Mouse (Mus musculus) midbrain, postnatal 0 days (tissue): ENCODE measurements around the gene Slc38a11. TPM values are rescaled to one million over a fixed set of nuclear protein-coding genes. Genes with fewer than 3 reads are reported as not detected.

ENCODE experiments used
- ATAC-seq: fragments of 200-750 bp; cut with Nextera tagmentation; 2 replicates; pipeline ENCODE4 v1.8.0; 2017; ENCODE audit warnings: moderate number of reproducible peaks, mild to moderate bottlenecking, moderate TSS enrichment, moderate library complexity; ENCODE audit not compliant: low FRiP score
- DNase-seq: peaks from one replicate; pipeline ENCODE4 v3.0.0-alpha.2; 2015; ENCODE audit warnings: low spot score
- H3K27ac ChIP-seq: fragments of 300-500 bp; sonication (generic); 2 replicates; pipeline ENCODE4 v1.5.1; 2014; ENCODE audit warnings: low read depth, mild to moderate bottlenecking, low read length, mixed read lengths
- H3K27me3 ChIP-seq: fragments of 300-500 bp; sonication (generic); 2 replicates; pipeline ENCODE4 v1.6.1; 2014; ENCODE audit warnings: low read length, control low read depth, mixed read lengths; ENCODE audit not compliant: insufficient read depth
- H3K36me3 ChIP-seq: fragments of 300-500 bp; sonication (generic); 2 replicates; pipeline ENCODE4 v1.6.1; 2014; ENCODE audit warnings: low read length, control low read depth, mixed read lengths; ENCODE audit not compliant: insufficient read depth
- H3K4me1 ChIP-seq: fragments of 300-500 bp; sonication (generic); 2 replicates; pipeline ENCODE4 v1.6.1; 2014; ENCODE audit warnings: mild to moderate bottlenecking, control low read depth, antibody characterized with exemption, low read length, mixed read lengths; ENCODE audit not compliant: insufficient read depth
- H3K4me2 ChIP-seq: fragments of 300-500 bp; sonication (generic); 2 replicates; pipeline ENCODE4 v1.6.1; 2014; ENCODE audit warnings: low read depth, mild to moderate bottlenecking, low read length, mixed read lengths; ENCODE audit not compliant: poor library complexity, severe bottlenecking
- H3K4me3 ChIP-seq: fragments of 300-500 bp; sonication (generic); 2 replicates; pipeline ENCODE4 v1.5.1; 2014; ENCODE audit warnings: low read depth, mild to moderate bottlenecking, low read length, moderate library complexity
- H3K9ac ChIP-seq: fragments of 300-500 bp; sonication (generic); replicated peaks from 2 replicates; pipeline ENCODE4 v1.6.1; 2014; ENCODE audit warnings: mild to moderate bottlenecking, low read length, moderate library complexity, mixed read lengths; ENCODE audit not compliant: poor library complexity, severe bottlenecking
- H3K9me3 ChIP-seq: fragments of 300-500 bp; sonication (generic); 2 replicates; pipeline ENCODE4 v1.6.1; 2016; ENCODE audit warnings: low read length, control low read depth
- CTCF ChIP-seq: IDR thresholded peaks from 2 replicates; pipeline ENCODE4 v1.5.1; 2016; ENCODE audit warnings: antibody characterized with exemption, mild to moderate bottlenecking
- WGBS: fragments of 180-500 bp; shearing (Covaris S2); extraction: QIAGEN DNeasy Blood & Tissue Kit; methylation state at CpG from one replicate; pipeline ENCODE4 v1.1.7; 2014; 5-methylcytosine and 5-hydroxymethylcytosine counted together
- polyA plus RNA-seq: library from polyadenylated mRNA; unstranded; fragments of >200 nt; fragmentation: Nextera tagmentation; extraction: Ambion mirVana; gene quantifications from 2 replicates; pipeline ENCODE4 v1.2.1, GENCODE M21; 2015
- total RNA-seq: library from RNA; depleted of rRNA; stranded (reverse); fragments of >200 nt; gene quantifications from 2 replicates; pipeline ENCODE4 v1.2.3, GENCODE M21; 2014

The Slc38a11 gene
- total and polyA plus RNA-seq, 2 experiments from 2014 or later: 1.3 to 3.3 TPM

DNA sequence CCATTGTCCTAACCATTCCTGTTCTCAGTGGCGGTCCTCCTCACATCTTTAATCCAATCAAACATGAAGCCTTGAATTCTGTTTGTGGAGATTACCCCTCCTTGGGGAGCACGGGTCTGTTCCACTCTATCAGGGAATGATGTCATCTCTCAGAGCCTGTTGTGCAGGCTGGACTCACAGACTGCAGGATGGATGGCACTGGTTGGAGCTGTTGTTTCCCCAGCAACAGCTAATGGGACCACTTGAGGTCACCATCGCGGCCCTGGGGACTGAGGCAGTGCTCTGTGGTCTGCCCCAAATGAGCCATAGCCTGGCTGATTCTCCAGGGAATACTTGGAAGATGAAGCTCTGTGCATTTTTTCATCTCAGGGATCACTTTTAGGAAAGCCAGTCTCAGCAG is 29.2 kb upstream of the Slc38a11 start:
- H3K27ac ChIP-seq: no peak overlapping the region
- no peaks in the 10 kb centered on the region for H3K9me3 ChIP-seq
- 36% methylated on average over 4 of the region's 4 CpGs for WGBS
- H3K4me3 ChIP-seq: no peak overlapping the region
- no peak for DNase-seq
- H3K27me3 ChIP-seq: no peaks in the 10 kb centered on the region
- H3K36me3 ChIP-seq: no peaks in the 10 kb centered on the region
- no peaks in the 10 kb centered on the region for H3K4me1 ChIP-seq
- no peak overlapping the region for H3K4me2 ChIP-seq
- no peak for TF ChIP-seq CTCF
- no peak for ATAC-seq
- H3K9ac ChIP-seq: no peak overlapping the region

GRCm38 (mm10) chr2:65391322-65391721 is 27.5 kb upstream of the Slc38a11 start:
- 87% methylated on average over 6 of the region's 6 CpGs for WGBS
- H3K27me3 ChIP-seq: no peaks in the 10 kb centered on the region
- no peak for ATAC-seq

GRCm38 (mm10) chr2:65384815-65385214 is 21.0 kb upstream of the Slc38a11 start:
- Histone ChIP-seq H3K36me3 (no peaks in the 10 kb centered on the region), H3K4me3 (no peak overlapping the region), H3K9ac (no peak overlapping the region), H3K27ac (no peak overlapping the region), H3K9me3 (no peaks in the 10 kb centered on the region), H3K4me1 (no peaks in the 10 kb centered on the region), H3K27me3 (no peaks in the 10 kb centered on the region), H3K4me2 (no peak overlapping the region)
- 85% methylated on average over 6 of the region's 6 CpGs for WGBS
- ATAC-seq: no peak
- no peak for DNase-seq
- TF ChIP-seq CTCF: no peak

More at GRCm38 (mm10) chr2:65391322-65391721, 27.5 kb upstream of the Slc38a11 start:
- no peak overlapping the region for H3K9ac ChIP-seq
- no peaks in the 10 kb centered on the region for H3K9me3 ChIP-seq
- no peak overlapping the region for H3K4me3 ChIP-seq
- H3K4me2 ChIP-seq: no peak overlapping the region
- no peaks in the 10 kb centered on the region for H3K4me1 ChIP-seq
- no peak for TF ChIP-seq CTCF
- no peak for DNase-seq
- no peaks in the 10 kb centered on the region for H3K36me3 ChIP-seq
- H3K27ac ChIP-seq: no peak overlapping the region

DNA sequence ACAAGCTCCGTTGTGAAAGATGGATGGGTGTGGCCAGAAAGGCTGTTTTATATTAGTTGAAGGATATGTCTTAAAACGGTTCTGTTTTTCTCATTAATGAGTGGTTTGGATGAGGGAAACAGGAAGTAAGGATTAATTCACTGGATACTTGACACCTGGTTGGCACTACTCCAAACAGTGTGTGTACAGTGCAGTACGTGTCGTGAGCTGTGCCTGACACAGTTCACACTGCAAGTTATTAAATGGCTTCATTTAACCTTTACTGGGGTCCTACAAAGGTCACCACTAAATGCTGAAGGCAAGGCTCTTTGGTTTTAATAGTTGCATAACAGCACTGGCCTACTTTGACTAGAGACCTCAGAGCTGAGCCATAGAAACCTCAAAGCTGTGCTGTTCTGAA is 18.7 kb upstream of the Slc38a11 start:
- Histone ChIP-seq H3K4me1 (no peaks in the 10 kb centered on the region), H3K4me2 (no peak overlapping the region), H3K27me3 (no peaks in the 10 kb centered on the region), H3K4me3 (no peak overlapping the region), H3K36me3 (no peaks in the 10 kb centered on the region), H3K9me3 (no peaks in the 10 kb centered on the region), H3K9ac (no peak overlapping the region), H3K27ac (no peak overlapping the region)
- no peak for TF ChIP-seq CTCF
- DNase-seq: no peak
- 67% methylated on average over 4 of the region's 4 CpGs for WGBS
- no peak for ATAC-seq

DNA sequence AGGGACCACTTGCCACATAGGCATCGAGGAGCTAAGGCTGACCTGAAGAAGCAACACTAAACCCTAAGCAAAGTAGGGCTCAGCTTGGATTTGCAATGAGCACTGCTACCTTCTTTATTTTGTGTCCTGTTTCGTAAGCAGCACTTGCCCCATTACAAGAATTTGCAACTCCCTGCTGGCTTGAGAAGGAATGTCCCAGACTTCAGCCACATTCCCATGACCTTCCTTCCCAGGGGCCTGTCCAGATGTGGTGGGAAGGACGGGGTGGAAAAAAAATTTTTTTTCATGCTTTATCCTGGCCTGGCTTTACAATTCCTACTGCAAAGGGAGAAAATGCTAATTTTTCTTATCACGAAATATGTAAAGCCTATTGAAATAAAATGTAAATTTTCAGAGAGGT is 14.6 kb upstream of the Slc38a11 start:
- Histone ChIP-seq H3K27me3 (no peaks in the 10 kb centered on the region), H3K4me1 (no peaks in the 10 kb centered on the region), H3K27ac (no peak overlapping the region), H3K4me2 (no peak overlapping the region), H3K9ac (no peak overlapping the region), H3K36me3 (no peaks in the 10 kb centered on the region), H3K4me3 (no peak overlapping the region), H3K9me3 (no peaks in the 10 kb centered on the region)
- no peak for TF ChIP-seq CTCF
- ATAC-seq (no peak), DNase-seq (no peak)
- WGBS: 52% methylated on average over 4 of the region's 4 CpGs

DNA sequence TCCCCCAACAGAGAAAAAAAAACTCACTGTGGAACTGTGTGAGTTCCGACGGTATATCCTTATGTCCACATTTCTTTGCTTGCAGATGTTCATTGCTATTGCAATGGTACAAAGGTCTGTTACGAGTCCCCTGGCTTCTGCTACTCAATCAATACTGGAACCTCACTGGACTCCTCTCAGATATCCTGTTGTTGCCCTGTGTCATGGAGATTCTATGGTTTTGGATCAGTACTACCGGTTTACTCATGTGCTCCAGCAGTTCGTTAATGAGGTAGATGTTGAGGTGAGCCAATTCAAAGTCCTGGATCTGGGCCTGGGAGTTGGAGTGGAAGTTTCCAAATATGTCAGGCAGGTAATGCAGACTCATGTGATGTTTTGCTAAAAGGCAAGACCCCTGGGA is 10.6 kb upstream of the Slc38a11 start:
- H3K4me1 ChIP-seq: no peaks in the 10 kb centered on the region
- DNase-seq (no peak), ATAC-seq (no peak)
- no peak overlapping the region for H3K4me2 ChIP-seq
- H3K27me3 ChIP-seq: no peaks in the 10 kb centered on the region
- 95% methylated on average over 5 of the region's 5 CpGs for WGBS
- no peak overlapping the region for H3K4me3 ChIP-seq
- H3K9me3 ChIP-seq: no peaks in the 10 kb centered on the region
- H3K36me3 ChIP-seq: no peaks in the 10 kb centered on the region
- no peak overlapping the region for H3K27ac ChIP-seq
- H3K9ac ChIP-seq: no peak overlapping the region
- TF ChIP-seq CTCF: no peak

GRCm38 (mm10) chr2:65373076-65373475 is 9.2 kb upstream of the Slc38a11 start:
- no peak for TF ChIP-seq CTCF
- no peak for ATAC-seq
- no peak overlapping the region for H3K4me2 ChIP-seq
- H3K27me3 ChIP-seq: no peaks in the 10 kb centered on the region
- H3K9me3 ChIP-seq: no peaks in the 10 kb centered on the region
- H3K36me3 ChIP-seq: no peaks in the 10 kb centered on the region
- no peaks in the 10 kb centered on the region for H3K4me1 ChIP-seq
- H3K27ac ChIP-seq: no peak overlapping the region
- DNase-seq: no peak
- no peak overlapping the region for H3K4me3 ChIP-seq
- WGBS: 96% methylated on average over 4 of the region's 4 CpGs
- H3K9ac ChIP-seq: no peak overlapping the region
